Mouse (Mus musculus): ENCODE data around the gene Zfp651. TPM values are rescaled to one million over a fixed set of nuclear protein-coding genes. Genes with fewer than 3 reads are reported as not detected.

Zfp651 gene
- polyA plus RNA-seq, 1 experiment from 2014 or later: 34.0 TPM

GRCm38 (mm10) chr9:121791757-121792521 lies 32.8 kb downstream of the Zfp651 start, which contains the start of gene Hhatl:
Hhatl (minus strand) TSS chr9:121792507.
- 44% methylated on average over 24 of the region's 24 CpGs for WGBS
- Histone ChIP-seq H3K27ac (replicated peaks) (no peak within 1 kb of the TSS), H3K4me2 (replicated peaks) (no peak within 1 kb of the TSS), H3K9ac (no peak within 1 kb of the TSS), H3K27me3 (peaks cover 3% of the 10 kb centered on the region; the same call in 1 of the 2 replicates), H3K4me1 (no peaks in the 10 kb centered on the region), H3K9me3 (replicated peaks) (no peaks in the 10 kb centered on the region), H3K36me3 (no peaks in the 10 kb centered on the region), H3K4me3 (replicated peaks) (no peak within 1 kb of the TSS)
- ATAC-seq (ENCODE audit: insufficient number of reproducible peaks, low FRiP score, low TSS enrichment, low read depth): no peak

- Histone ChIP-seq H3K4me2 (replicated peaks) (no peak overlapping the region), H3K4me3 (replicated peaks) (no peak overlapping the region), H3K36me3 (no peaks in the 10 kb centered on the region), H3K27me3 (peaks cover 3% of the 10 kb centered on the region; the same call in 1 of the 2 replicates), H3K9me3 (replicated peaks) (no peaks in the 10 kb centered on the region), H3K9ac (no peak overlapping the region), H3K4me1 (peaks cover 12% of the 10 kb centered on the region; the same call in 1 of the 2 replicates), H3K27ac (replicated peaks) (no peak overlapping the region)
- 30% methylated on average over 1 of the region's 1 CpGs for WGBS
- ATAC-seq (ENCODE audit: insufficient number of reproducible peaks, low FRiP score, low TSS enrichment, low read depth): no peak
Observed at GRCm38 (mm10) chr9:121794972-121795539, 35.9 kb downstream of the Zfp651 start.

DNA sequence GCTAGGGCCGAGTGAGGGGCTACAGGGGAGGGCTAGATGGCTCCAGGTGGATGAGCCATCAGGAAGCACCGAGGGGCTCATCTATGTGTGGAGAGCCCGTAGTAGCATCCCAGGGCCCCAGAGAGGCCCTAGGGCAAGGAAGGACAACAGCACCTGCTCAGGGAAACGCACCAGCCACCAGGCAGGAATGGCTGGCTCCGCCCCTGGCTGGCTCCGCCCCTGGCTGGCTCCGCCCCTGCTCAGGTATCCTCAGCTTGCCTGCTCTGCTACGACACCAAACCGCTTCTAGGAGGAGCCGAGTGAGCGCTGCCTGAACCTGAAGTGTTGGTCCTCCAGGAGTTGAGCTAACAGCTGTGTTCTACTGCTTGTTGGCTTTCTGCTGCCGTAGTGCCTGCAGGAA lies 38.6 kb downstream of the Zfp651 start:
- Histone ChIP-seq H3K9me3 (replicated peaks) (no peaks in the 10 kb centered on the region), H3K9ac (no peak overlapping the region), H3K27me3 (no peaks in the 10 kb centered on the region), H3K36me3 (no peaks in the 10 kb centered on the region), H3K4me2 (replicated peaks) (0 out of 2 replicates have a peak overlapping the region, but pooled peaks have one; percentile 22), H3K4me1 (peaks cover 12% of the 10 kb centered on the region; the same call in 1 of the 2 replicates), H3K4me3 (replicated peaks) (no peak overlapping the region), H3K27ac (replicated peaks) (no peak overlapping the region)
- 12% methylated on average over 12 of the region's 12 CpGs for WGBS
- 0 out of 2 replicates have a peak, but pooled peaks have one; percentile 13 for ATAC-seq (ENCODE audit: insufficient number of reproducible peaks, low FRiP score, low TSS enrichment, low read depth)

DNA sequence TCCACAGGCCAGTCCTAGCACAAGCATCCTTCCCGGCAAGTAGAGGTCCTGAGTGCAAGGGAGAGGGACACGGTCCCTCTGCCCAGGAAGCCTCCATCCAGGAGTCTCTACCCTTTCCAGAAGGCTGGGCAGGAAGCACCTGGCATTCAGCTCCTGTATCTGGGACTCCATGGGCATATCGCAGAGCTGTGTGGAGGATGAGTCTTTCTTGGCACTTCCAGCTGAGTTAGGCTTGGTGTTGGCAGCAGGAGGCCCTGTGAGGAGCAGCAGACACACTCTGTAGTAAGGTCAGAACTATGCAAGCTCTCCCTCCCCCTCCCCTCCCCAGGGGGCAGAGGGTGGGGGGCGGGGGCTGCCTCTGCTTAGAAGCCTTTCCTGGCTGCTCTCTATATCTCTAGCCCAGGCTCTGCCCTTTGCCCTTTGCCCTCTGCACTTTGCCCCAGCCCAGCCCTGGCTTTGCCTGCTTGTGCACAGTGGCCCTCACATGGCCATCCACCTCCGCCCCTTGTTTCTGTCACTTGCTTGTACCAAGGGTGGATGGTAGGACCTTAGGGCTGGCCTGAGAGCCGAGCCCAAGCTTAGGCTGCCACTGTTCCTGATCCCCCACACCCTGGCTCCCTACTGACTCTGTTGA lies 39.9 kb downstream of the Zfp651 start:
- WGBS: 32% methylated on average over 6 of the region's 6 CpGs
- Histone ChIP-seq H3K4me2 (replicated peaks) (no peak overlapping the region), H3K27me3 (no peaks in the 10 kb centered on the region), H3K36me3 (no peaks in the 10 kb centered on the region), H3K27ac (replicated peaks) (no peak overlapping the region), H3K4me3 (replicated peaks) (no peak overlapping the region), H3K4me1 (peaks cover 12% of the 10 kb centered on the region; the same call in 1 of the 2 replicates), H3K9ac (no peak overlapping the region), H3K9me3 (replicated peaks) (no peaks in the 10 kb centered on the region)
- no peak for ATAC-seq (ENCODE audit: insufficient number of reproducible peaks, low FRiP score, low TSS enrichment, low read depth)

GRCm38 (mm10) chr9:121802747-121803146 lies 43.6 kb downstream of the Zfp651 start:
- ATAC-seq (ENCODE audit: insufficient number of reproducible peaks, low FRiP score, low TSS enrichment, low read depth): no peak
- WGBS: 59% methylated on average over 7 of the region's 7 CpGs
- H3K27ac ChIP-seq (replicated peaks): no peak overlapping the region

GRCm38 (mm10) chr9:121807546-121807945 lies 48.4 kb downstream of the Zfp651 start:
- no peak overlapping the region for H3K27ac ChIP-seq (replicated peaks)
- no peaks in the 10 kb centered on the region; the same call in 1 of the 2 replicates for H3K27me3 ChIP-seq
- 5% methylated on average over 1 of the region's 1 CpGs for WGBS
- no peak overlapping the region for H3K4me2 ChIP-seq (replicated peaks)
- no peak overlapping the region for H3K4me3 ChIP-seq (replicated peaks)
- no peaks in the 10 kb centered on the region for H3K9me3 ChIP-seq (replicated peaks)
- H3K4me1 ChIP-seq: peaks cover 8% of the 10 kb centered on the region
- no peak for ATAC-seq (ENCODE audit: insufficient number of reproducible peaks, low FRiP score, low TSS enrichment, low read depth)
- H3K9ac ChIP-seq: no peak overlapping the region
- H3K36me3 ChIP-seq: no peaks in the 10 kb centered on the region

More at GRCm38 (mm10) chr9:121802747-121803146, 43.6 kb downstream of the Zfp651 start:
- Histone ChIP-seq H3K9ac (no peak overlapping the region), H3K9me3 (replicated peaks) (no peaks in the 10 kb centered on the region), H3K4me3 (replicated peaks) (no peak overlapping the region), H3K36me3 (no peaks in the 10 kb centered on the region), H3K27me3 (no peaks in the 10 kb centered on the region), H3K4me2 (replicated peaks) (no peak overlapping the region), H3K4me1 (peaks cover 10% of the 10 kb centered on the region)

DNA sequence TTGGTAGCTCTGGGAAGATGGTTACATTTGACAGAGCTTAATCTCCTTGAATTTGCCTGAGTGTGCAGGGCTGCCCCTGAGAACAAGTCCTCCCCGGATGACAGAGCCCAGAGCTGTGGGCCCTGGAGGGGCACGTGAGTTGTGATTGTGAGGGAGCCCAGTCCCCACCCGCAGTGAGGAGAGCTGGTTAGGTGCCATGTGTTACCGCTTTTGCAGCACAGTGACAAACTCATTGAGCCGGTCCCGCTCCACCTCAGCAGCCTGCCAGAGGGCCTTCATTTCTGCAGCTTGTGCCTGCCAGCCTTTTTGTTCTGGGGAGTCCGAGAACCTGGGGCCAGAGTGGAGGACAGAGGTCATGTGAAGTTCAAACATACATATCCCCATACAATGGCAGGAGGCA lies 48.8 kb downstream of the Zfp651 start:
- Histone ChIP-seq H3K4me1 (peaks cover 8% of the 10 kb centered on the region), H3K27me3 (no peaks in the 10 kb centered on the region; the same call in 1 of the 2 replicates), H3K4me2 (replicated peaks) (no peak overlapping the region), H3K36me3 (no peaks in the 10 kb centered on the region), H3K9ac (no peak overlapping the region), H3K9me3 (replicated peaks) (no peaks in the 10 kb centered on the region), H3K4me3 (replicated peaks) (no peak overlapping the region), H3K27ac (replicated peaks) (no peak overlapping the region)
- no peak for ATAC-seq (ENCODE audit: insufficient number of reproducible peaks, low FRiP score, low TSS enrichment, low read depth)
- WGBS: 44% methylated on average over 7 of the region's 7 CpGs

DNA sequence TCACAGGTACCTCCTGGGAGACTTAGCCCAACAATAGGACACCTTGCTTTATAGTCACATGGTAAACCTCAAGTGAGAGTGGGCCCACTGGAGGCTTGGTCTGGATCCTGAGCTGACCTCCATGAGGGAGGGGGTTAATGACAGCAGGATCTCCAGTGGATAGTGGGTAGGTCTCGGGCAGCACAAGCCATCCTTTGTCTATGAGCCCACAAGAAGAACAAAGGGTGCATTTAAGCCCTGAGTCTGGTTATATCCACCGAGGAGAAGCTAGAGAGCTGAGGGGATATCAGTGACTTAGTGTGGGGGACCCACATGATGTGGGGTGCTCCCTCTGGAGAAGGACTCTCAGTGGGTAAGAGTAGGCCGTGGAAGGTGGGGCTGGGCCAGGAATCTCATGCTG lies 49.4 kb downstream of the Zfp651 start:
- 54% methylated on average over 3 of the region's 3 CpGs for WGBS
- Histone ChIP-seq H3K27ac (replicated peaks) (no peak overlapping the region), H3K27me3 (no peaks in the 10 kb centered on the region; the same call in 1 of the 2 replicates), H3K9ac (no peak overlapping the region), H3K9me3 (replicated peaks) (no peaks in the 10 kb centered on the region), H3K4me3 (replicated peaks) (no peak overlapping the region), H3K36me3 (no peaks in the 10 kb centered on the region), H3K4me2 (replicated peaks) (no peak overlapping the region), H3K4me1 (peaks cover 8% of the 10 kb centered on the region)
- ATAC-seq (ENCODE audit: insufficient number of reproducible peaks, low FRiP score, low TSS enrichment, low read depth): no peak

DNA sequence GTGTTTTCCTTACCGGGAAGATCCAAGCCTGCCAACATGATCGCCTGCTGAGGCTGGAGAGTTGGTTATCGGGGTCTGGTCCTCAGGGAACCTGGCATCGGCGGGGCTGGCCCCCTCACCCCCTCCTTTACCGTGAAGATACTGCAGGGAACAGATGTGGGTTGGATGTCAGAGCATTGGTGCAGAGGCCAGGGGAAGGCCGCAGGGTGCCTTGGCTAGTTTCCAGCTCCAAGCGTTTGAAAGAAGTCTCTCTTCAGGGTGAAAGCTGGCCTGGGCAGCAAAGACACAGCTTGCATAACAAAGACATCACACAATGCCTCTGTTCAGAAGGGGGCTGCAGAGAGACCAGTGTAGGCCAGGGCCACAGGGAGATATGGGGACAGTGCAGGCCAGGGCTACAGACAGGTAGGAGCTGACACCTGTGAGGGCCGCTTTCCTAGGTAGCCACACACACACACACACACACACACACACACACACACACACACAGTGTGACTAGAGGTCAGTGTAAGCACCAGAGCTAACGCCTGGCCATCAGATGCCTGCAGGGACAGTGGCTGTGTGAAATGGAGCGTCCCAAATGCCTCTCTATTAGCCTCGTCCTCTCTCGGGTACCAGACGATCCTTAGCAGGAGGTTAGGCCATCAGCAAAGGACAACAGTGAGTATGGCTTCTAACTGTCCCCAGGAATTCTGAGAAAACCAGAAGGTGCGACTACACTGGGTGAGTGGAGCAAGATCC lies 51.1 kb downstream of the Zfp651 start:
- ATAC-seq (ENCODE audit: insufficient number of reproducible peaks, low FRiP score, low TSS enrichment, low read depth): no peak
- H3K9me3 ChIP-seq (replicated peaks): no peaks in the 10 kb centered on the region
- no peak overlapping the region for H3K9ac ChIP-seq
- peaks cover 8% of the 10 kb centered on the region for H3K4me1 ChIP-seq
- no peaks in the 10 kb centered on the region; the same call in 1 of the 2 replicates for H3K27me3 ChIP-seq
- WGBS: 29% methylated on average over 15 of the region's 15 CpGs
- no peak overlapping the region for H3K27ac ChIP-seq (replicated peaks)
- no peaks in the 10 kb centered on the region for H3K36me3 ChIP-seq
- H3K4me3 ChIP-seq (replicated peaks): no peak overlapping the region
- H3K4me2 ChIP-seq (replicated peaks): no peak overlapping the region

DNA sequence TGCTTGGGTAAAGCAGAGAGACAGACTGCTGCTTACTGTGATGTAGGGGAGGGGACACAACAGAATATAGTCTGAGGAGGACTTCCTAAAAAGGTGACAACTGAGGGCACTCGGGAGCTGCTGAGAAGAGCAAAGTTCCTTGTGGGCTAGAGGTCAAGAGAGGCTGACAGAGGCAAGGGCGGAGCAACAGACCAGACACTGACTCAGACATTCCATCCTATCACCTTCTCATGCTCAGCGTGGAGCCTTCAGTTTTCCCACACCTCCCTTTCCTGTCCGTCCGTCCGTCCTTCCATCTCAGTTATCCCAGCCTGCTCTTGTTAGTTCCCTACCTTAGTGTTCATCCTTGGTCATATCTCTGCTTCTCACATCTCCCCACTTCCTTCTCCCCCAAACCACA lies 56.1 kb downstream of the Zfp651 start:
- 64% methylated on average over 6 of the region's 6 CpGs for WGBS
- no peak overlapping the region for H3K4me2 ChIP-seq (replicated peaks)

More for the DNA sequence above, 56.1 kb downstream of the Zfp651 start:
- no peaks in the 10 kb centered on the region for H3K9me3 ChIP-seq (replicated peaks)
- no peak for ATAC-seq (ENCODE audit: insufficient number of reproducible peaks, low FRiP score, low TSS enrichment, low read depth)
- no peak overlapping the region for H3K4me3 ChIP-seq (replicated peaks)
- H3K27me3 ChIP-seq: no peaks in the 10 kb centered on the region; the same call in 1 of the 2 replicates
- peaks cover 14% of the 10 kb centered on the region for H3K4me1 ChIP-seq
- H3K36me3 ChIP-seq: no peaks in the 10 kb centered on the region
- H3K9ac ChIP-seq: no peak overlapping the region
- H3K27ac ChIP-seq (replicated peaks): no peak overlapping the region
